Mouse (Mus musculus) ES-Bruce4 (cell line): ENCODE measurements around the gene Slc9a3r2.

ENCODE experiments used
- CTCF ChIP-seq: IDR thresholded peaks from one replicate; pipeline ENCODE4 v1.8.1; 2011; ENCODE audit warnings: low read depth, low read length
- POLR2A ChIP-seq: IDR thresholded peaks from one replicate; pipeline ENCODE4 v1.8.1; 2011; ENCODE audit warnings: low read length; ENCODE audit not compliant: insufficient read depth

- TF ChIP-seq CTCF: no peak
- no peak for TF ChIP-seq POLR2A
Measured at GRCm38 (mm10) chr17:24625472-24625871, 24.7 kb downstream of the Slc9a3r2 start.
